Mouse (Mus musculus) cortical plate, adult 2 months (tissue): ENCODE data around the gene Arhgap15.

Experiments used
- CTCF ChIP-seq: fragments of 200-500 bp; IDR thresholded peaks from 2 replicates; pipeline ENCODE4 v1.5.1; 2011; ENCODE audit warnings: mild to moderate bottlenecking, control low read depth, low read length; ENCODE audit not compliant: insufficient read depth; ENCODE audit errors: extremely low read depth
- POLR2A ChIP-seq: fragments of 200-500 bp; IDR thresholded peaks from 2 replicates; pipeline ENCODE4 v1.6.1; 2011; ENCODE audit warnings: mild to moderate bottlenecking, low read length, control low read depth; ENCODE audit not compliant: insufficient read depth; ENCODE audit errors: extremely low read depth

- no peak for TF ChIP-seq POLR2A
- TF ChIP-seq CTCF: no peak
These were observed 606.2 kb downstream of the Arhgap15 start for GRCm38 (mm10) chr2:44354786-44355185.
